In genomic region chr2:33164646-33165045, GRCm38 (mm10) we compare ENCODE assay signal across 11 mouse cellular contexts. TPM values are rescaled to one million over a fixed set of nuclear protein-coding genes. Genes with fewer than 3 reads are reported as not detected.
DNase-seq lines count a peak whose midpoint lies in the region; ATAC-seq and TF ChIP-seq lines count a peak whose summit lies in the region.
"Had no signal": no experiment of that assay in that cellular context is flagged by ENCODE, and none has a peak within 500 bp of the region (broad histone marks: within the 10 kb centered on the region; RNA-seq: fewer than 3 reads in every experiment).

No protein-coding gene starts in this region.

- DNase-seq in embryonic facial prominence, embryonic 14.5 days (ENCODE audit: low spot score) = no peak
- no peak for DNase-seq in embryonic facial prominence, embryonic 10.5 days (ENCODE audit: low spot score)
- no peak for DNase-seq in kidney, adult 2 months
- no peak for DNase-seq in kidney, adult 18-20 months
- no peak for DNase-seq in stomach, postnatal 0 days (ENCODE audit: low spot score)
- no peak for DNase-seq in T-cell, adult 2 months (ENCODE audit: low spot score)
- no peak for DNase-seq in c-Kit-positive CD71-positive TER-119-positive erythroid progenitor cells, embryonic 14.5 days (ENCODE audit: low spot score)
- DNase-seq: adrenal gland, adult 8-10 months; thymus, postnatal 25 days had no signal

- no peak for TF ChIP-seq POLR2A in kidney, adult 2 months (IDR thresholded peaks at IDR 0.05; ENCODE audit: low read depth, low read length)

- no peak overlapping the region for H3K9ac ChIP-seq in embryonic facial prominence, embryonic 14.5 days (ENCODE audit: low read depth, low read length)
- H3K9ac ChIP-seq in stomach, embryonic 15.5 days = no peak overlapping the region
- H3K9ac ChIP-seq in stomach, postnatal 0 days (ENCODE audit: low read length) = no peak overlapping the region
- H3K9ac ChIP-seq: lung, embryonic 15.5 days had no signal

- no peak for ATAC-seq in embryonic facial prominence, embryonic 14.5 days (ENCODE audit: low read depth)
- no peak for ATAC-seq in stomach, embryonic 15.5 days (ENCODE audit: insufficient read depth, low FRiP score, low read depth)
- ATAC-seq in stomach, postnatal 0 days (ENCODE audit: low FRiP score, low TSS enrichment) = no peak

- no peak for TF ChIP-seq EP300 in stomach, postnatal 0 days (optimal IDR thresholded peaks at IDR 0.05)

- H3K4me3 ChIP-seq in embryonic facial prominence, embryonic 14.5 days (ENCODE audit: low read depth, low read length) = no peak overlapping the region
- H3K4me3 ChIP-seq in embryonic facial prominence, embryonic 10.5 days = no peak overlapping the region
- H3K4me3 ChIP-seq in kidney, adult 2 months (ENCODE audit: insufficient read depth, low read depth, low read length) = no peak overlapping the region
- no peak overlapping the region for H3K4me3 ChIP-seq in stomach, embryonic 15.5 days (replicated peaks)
- no peak overlapping the region for H3K4me3 ChIP-seq in stomach, postnatal 0 days (ENCODE audit: low read depth, low read length)
- H3K4me3 ChIP-seq: lung, embryonic 15.5 days had no signal

- H3K4me1 ChIP-seq in embryonic facial prominence, embryonic 14.5 days (ENCODE audit: control insufficient read depth, insufficient read depth, low read length) = peaks cover 23% of the 10 kb centered on the region
- peaks cover 53% of the 10 kb centered on the region for H3K4me1 ChIP-seq in embryonic facial prominence, embryonic 10.5 days
- H3K4me1 ChIP-seq in kidney, adult 2 months (ENCODE audit: control insufficient read depth, insufficient read depth, low read length) = peaks cover 21% of the 10 kb centered on the region
- peaks cover 17% of the 10 kb centered on the region for H3K4me1 ChIP-seq in stomach, embryonic 15.5 days
- peaks cover 4% of the 10 kb centered on the region; the same call in 1 of the 2 replicates for H3K4me1 ChIP-seq in stomach, postnatal 0 days (replicated peaks; ENCODE audit: control insufficient read depth, insufficient read depth)

- TF ChIP-seq CTCF in kidney, adult 2 months (conservative IDR thresholded peaks at IDR 0.05; ENCODE audit: insufficient read depth, insufficient read length, low read depth, low read length) = no peak
- no peak for TF ChIP-seq CTCF in stomach, postnatal 0 days (IDR thresholded peaks at IDR 0.05; ENCODE audit: low read depth)

- H3K9me3 ChIP-seq in embryonic facial prominence, embryonic 14.5 days (ENCODE audit: control insufficient read depth, low read length) = no peaks in the 10 kb centered on the region
- H3K9me3 ChIP-seq in embryonic facial prominence, embryonic 10.5 days = no peaks in the 10 kb centered on the region
- H3K9me3 ChIP-seq in stomach, embryonic 15.5 days = no peaks in the 10 kb centered on the region
- H3K9me3 ChIP-seq in stomach, postnatal 0 days (ENCODE audit: control insufficient read depth, low read length) = no peaks in the 10 kb centered on the region
- H3K9me3 ChIP-seq: lung, embryonic 15.5 days had no signal

- no peaks in the 10 kb centered on the region for H3K36me3 ChIP-seq in embryonic facial prominence, embryonic 14.5 days (ENCODE audit: control insufficient read depth, insufficient read depth, low read length)
- no peaks in the 10 kb centered on the region for H3K36me3 ChIP-seq in embryonic facial prominence, embryonic 10.5 days (replicated peaks)
- H3K36me3 ChIP-seq in kidney, adult 2 months (ENCODE audit: control insufficient read depth, insufficient read depth, low read length) = no peaks in the 10 kb centered on the region
- no peaks in the 10 kb centered on the region for H3K36me3 ChIP-seq in stomach, embryonic 15.5 days
- no peaks in the 10 kb centered on the region for H3K36me3 ChIP-seq in stomach, postnatal 0 days (ENCODE audit: control insufficient read depth, insufficient read depth, low read length)
- H3K36me3 ChIP-seq: lung, embryonic 15.5 days had no signal

- peak overlapping the region; percentile 52 for H3K27ac ChIP-seq in embryonic facial prominence, embryonic 14.5 days (replicated peaks; ENCODE audit: low read depth, low read length)
- no peak overlapping the region; the same call in 1 of the 2 replicates for H3K27ac ChIP-seq in embryonic facial prominence, embryonic 10.5 days (replicated peaks)
- H3K27ac ChIP-seq in kidney, adult 2 months (ENCODE audit: insufficient read depth, low read depth, low read length) = peak overlapping the region; percentile 24
- H3K27ac ChIP-seq in stomach, embryonic 15.5 days = peak overlapping the region; percentile 67
- H3K27ac ChIP-seq in stomach, postnatal 0 days (replicated peaks) = no peak overlapping the region

- no peaks in the 10 kb centered on the region for H3K27me3 ChIP-seq in embryonic facial prominence, embryonic 14.5 days (replicated peaks; ENCODE audit: control insufficient read depth, insufficient read depth, low read length)
- H3K27me3 ChIP-seq in embryonic facial prominence, embryonic 10.5 days (replicated peaks; ENCODE audit: low read depth, poor library complexity, severe bottlenecking) = no peaks in the 10 kb centered on the region
- H3K27me3 ChIP-seq in kidney, adult 2 months (replicated peaks; ENCODE audit: control insufficient read depth, insufficient read depth, low read length) = no peaks in the 10 kb centered on the region
- no peaks in the 10 kb centered on the region for H3K27me3 ChIP-seq in stomach, embryonic 15.5 days (replicated peaks)
- H3K27me3 ChIP-seq in stomach, postnatal 0 days (ENCODE audit: control insufficient read depth, insufficient read depth, low read length) = no peaks in the 10 kb centered on the region
- H3K27me3 ChIP-seq: lung, embryonic 15.5 days had no signal

- no peak overlapping the region for H3K4me2 ChIP-seq in embryonic facial prominence, embryonic 14.5 days (ENCODE audit: low read depth, low read length)
- no peak overlapping the region for H3K4me2 ChIP-seq in stomach, embryonic 15.5 days
- H3K4me2 ChIP-seq in stomach, postnatal 0 days (replicated peaks; ENCODE audit: low read depth) = no peak overlapping the region
- H3K4me2 ChIP-seq: lung, embryonic 15.5 days had no signal

- WGBS in embryonic facial prominence, embryonic 14.5 days = 67% methylated on average over 3 of the region's 3 CpGs
- WGBS in embryonic facial prominence, embryonic 10.5 days = 68% methylated on average over 3 of the region's 3 CpGs
- 36% methylated on average over 3 of the region's 3 CpGs for WGBS in kidney, adult 2 months
- WGBS in stomach, embryonic 15.5 days = 46% methylated on average over 3 of the region's 3 CpGs
- WGBS in stomach, postnatal 0 days = 34% methylated on average over 3 of the region's 3 CpGs

RNA-seq across cellular contexts. Expression of gene Garnl3, which starts 33.2 kb away (rescaled TPM):
- 12.4 and 14.1 TPM in 2 replicates for polyA plus RNA-seq in embryonic facial prominence, embryonic 14.5 days (2014; fragmentation: Nextera tagmentation; extraction: Ambion mirVana)
- 5.7 and 10.6 TPM in 2 replicates for polyA plus RNA-seq in embryonic facial prominence, embryonic 10.5 days (2016; fragmentation: Nextera tagmentation; extraction: Ambion mirVana)
- polyA plus RNA-seq in kidney, adult 2 months (2012; rRNA removed) = 1.1 and 1.2 TPM in 2 replicates
- polyA plus RNA-seq in stomach, embryonic 15.5 days (2015; fragmentation: Nextera tagmentation; extraction: Ambion mirVana) = 14.0 and 14.4 TPM in 2 replicates
- 5.6 and 6.7 TPM in 2 replicates for polyA plus RNA-seq in stomach, postnatal 0 days (2015; fragmentation: Nextera tagmentation; extraction: Ambion mirVana)

RNA-seq across cellular contexts. Expression of gene Angptl2, which starts 51.2 kb away (rescaled TPM):
- polyA plus RNA-seq in embryonic facial prominence, embryonic 14.5 days (2014; fragmentation: Nextera tagmentation; extraction: Ambion mirVana) = 57.9 and 62.6 TPM in 2 replicates
- 30.1 and 33.8 TPM in 2 replicates for polyA plus RNA-seq in embryonic facial prominence, embryonic 10.5 days (2016; fragmentation: Nextera tagmentation; extraction: Ambion mirVana)
- 90.1 and 93.0 TPM in 2 replicates for polyA plus RNA-seq in kidney, adult 2 months (2012; rRNA removed)
- polyA plus RNA-seq in stomach, embryonic 15.5 days (2015; fragmentation: Nextera tagmentation; extraction: Ambion mirVana) = 44.8 and 45.2 TPM in 2 replicates
- polyA plus RNA-seq in stomach, postnatal 0 days (2015; fragmentation: Nextera tagmentation; extraction: Ambion mirVana) = 35.3 and 37.3 TPM in 2 replicates

Comparison
In these comparisons a context has a peak if more than half of its experiments do, and no peak if none do; other contexts are left out.
1. H3K27ac ChIP-seq: peak in embryonic facial prominence, embryonic 14.5 days (single experiment), kidney, adult 2 months (single experiment) and stomach, embryonic 15.5 days (single experiment); none in embryonic facial prominence, embryonic 10.5 days (single experiment) and stomach, postnatal 0 days (single experiment).